Mouse (Mus musculus): ENCODE results near the gene Psat1.

The Psat1 gene

GRCm38 (mm10) chr19:15924181-15924865, 22.8 kb downstream of the Psat1 start:
- no peak for DNase-seq (ENCODE audit: low spot score)

GRCm38 (mm10) chr19:15923426-15923825, 23.7 kb downstream of the Psat1 start:
- no peak for DNase-seq (ENCODE audit: low spot score)

GRCm38 (mm10) chr19:15919336-15919735, 27.8 kb downstream of the Psat1 start:
- no peak for DNase-seq (ENCODE audit: low spot score)

- no peak for DNase-seq (ENCODE audit: low spot score)
These were observed 29.0 kb downstream of the Psat1 start for GRCm38 (mm10) chr19:15918111-15918510.

GRCm38 (mm10) chr19:15913249-15913997, 33.7 kb downstream of the Psat1 start:
- DNase-seq (ENCODE audit: low spot score), result no peak

GRCm38 (mm10) chr19:15911441-15911840, 35.7 kb downstream of the Psat1 start:
- DNase-seq (ENCODE audit: low spot score), result no peak

GRCm38 (mm10) chr19:15910987-15911386, 36.1 kb downstream of the Psat1 start:
- no peak for DNase-seq (ENCODE audit: low spot score)

- no peak for DNase-seq (ENCODE audit: low spot score)
These were observed 36.6 kb downstream of the Psat1 start for GRCm38 (mm10) chr19:15910488-15910887.

- no peak for DNase-seq (ENCODE audit: low spot score)
These were observed 39.1 kb downstream of the Psat1 start for GRCm38 (mm10) chr19:15908016-15908415.

- no peak for DNase-seq (ENCODE audit: low spot score)
These were observed 42.4 kb downstream of the Psat1 start for GRCm38 (mm10) chr19:15904734-15905133.

- no peak for DNase-seq (ENCODE audit: low spot score)
These were observed 43.3 kb downstream of the Psat1 start for GRCm38 (mm10) chr19:15903508-15904480.

- DNase-seq (ENCODE audit: low spot score), result no peak
These were observed 51.5 kb downstream of the Psat1 start for GRCm38 (mm10) chr19:15895681-15896080.

GRCm38 (mm10) chr19:15892146-15892545, 55.0 kb downstream of the Psat1 start:
- no peak for DNase-seq (ENCODE audit: low spot score)

- no peak for DNase-seq (ENCODE audit: low spot score)
These were observed 58.7 kb downstream of the Psat1 start for GRCm38 (mm10) chr19:15888466-15888865.

GRCm38 (mm10) chr19:15882705-15883426, 64.3 kb downstream of the Psat1 start:
- no peak for DNase-seq (ENCODE audit: low spot score)

GRCm38 (mm10) chr19:15880731-15881130, 66.4 kb downstream of the Psat1 start:
- no peak for DNase-seq (ENCODE audit: low spot score)

GRCm38 (mm10) chr19:15879271-15879670, 67.9 kb downstream of the Psat1 start:
- DNase-seq (ENCODE audit: low spot score), result no peak

- DNase-seq (ENCODE audit: low spot score), result no peak
These were observed 78.1 kb downstream of the Psat1 start for GRCm38 (mm10) chr19:15868865-15869698.

GRCm38 (mm10) chr19:15866851-15867250, 80.3 kb downstream of the Psat1 start:
- DNase-seq (ENCODE audit: low spot score), result no peak

- no peak for DNase-seq (ENCODE audit: low spot score)
These were observed 81.0 kb downstream of the Psat1 start for GRCm38 (mm10) chr19:15866126-15866525.

- no peak for DNase-seq (ENCODE audit: low spot score)
These were observed 81.7 kb downstream of the Psat1 start for GRCm38 (mm10) chr19:15865431-15865830.
